Mouse (Mus musculus) kidney, adult 2 months (tissue): ENCODE results near the gene Dab2ip. TPM values are rescaled to one million over a fixed set of nuclear protein-coding genes. Genes with fewer than 3 reads are reported as not detected.
A peak's percentile ranks its signal among the peaks of the same experiment; 100 is the strongest.

Experiments
- DNase-seq: peaks from one replicate; pipeline ENCODE4 v3.0.0; 2021
- H3K27ac ChIP-seq: fragments of 200-500 bp; 2 replicates; pipeline ENCODE4 v1.5.1; 2012; ENCODE audit warnings: low read depth, low read length, control low read depth, inconsistent platforms; ENCODE audit not compliant: insufficient read depth
- H3K27me3 ChIP-seq: fragments of 200-500 bp; replicated peaks from 2 replicates; pipeline ENCODE4 v1.6.1; 2012; ENCODE audit warnings: mild to moderate bottlenecking, moderate library complexity, low read length, inconsistent platforms; ENCODE audit not compliant: control insufficient read depth, insufficient read depth
- H3K36me3 ChIP-seq: fragments of 200-500 bp; 2 replicates; pipeline ENCODE4 v1.6.1; 2012; ENCODE audit warnings: mild to moderate bottlenecking, moderate library complexity, low read length, inconsistent platforms; ENCODE audit not compliant: control insufficient read depth, insufficient read depth
- H3K4me1 ChIP-seq: fragments of 200-500 bp; 2 replicates; pipeline ENCODE4 v1.6.1; 2011; ENCODE audit warnings: low read length; ENCODE audit not compliant: control insufficient read depth, insufficient read depth
- H3K4me3 ChIP-seq: fragments of 200-500 bp; 2 replicates; pipeline ENCODE4 v1.5.1; 2011; ENCODE audit warnings: mild to moderate bottlenecking, low read depth, low read length, control low read depth; ENCODE audit not compliant: insufficient read depth
- CTCF ChIP-seq: fragments of 200-500 bp; conservative IDR thresholded peaks from 2 replicates; pipeline ENCODE4 v1.5.1; 2011; ENCODE audit warnings: low read depth, mild to moderate bottlenecking, control low read depth, low read length, moderate library complexity, mixed read lengths; ENCODE audit not compliant: insufficient read depth, insufficient read length
- POLR2A ChIP-seq: fragments of 200-500 bp; IDR thresholded peaks from one replicate; pipeline ENCODE4 v1.6.1; 2011; ENCODE audit warnings: low read depth, low read length, control low read depth
- WGBS: fragments of 180-500 bp; shearing (Covaris S2); methylation state at CpG from one replicate; pipeline ENCODE4 v1.1.7; 2018; 5-methylcytosine and 5-hydroxymethylcytosine counted together
- polyA plus RNA-seq: library from polyadenylated mRNA; depleted of rRNA; stranded (reverse); fragments of >200 nt; gene quantifications from 2 replicates; pipeline ENCODE4 v1.2.3, GENCODE M21; 2012

Gene Dab2ip
- polyA plus RNA-seq, 1 experiment = 32.9 TPM

DNA sequence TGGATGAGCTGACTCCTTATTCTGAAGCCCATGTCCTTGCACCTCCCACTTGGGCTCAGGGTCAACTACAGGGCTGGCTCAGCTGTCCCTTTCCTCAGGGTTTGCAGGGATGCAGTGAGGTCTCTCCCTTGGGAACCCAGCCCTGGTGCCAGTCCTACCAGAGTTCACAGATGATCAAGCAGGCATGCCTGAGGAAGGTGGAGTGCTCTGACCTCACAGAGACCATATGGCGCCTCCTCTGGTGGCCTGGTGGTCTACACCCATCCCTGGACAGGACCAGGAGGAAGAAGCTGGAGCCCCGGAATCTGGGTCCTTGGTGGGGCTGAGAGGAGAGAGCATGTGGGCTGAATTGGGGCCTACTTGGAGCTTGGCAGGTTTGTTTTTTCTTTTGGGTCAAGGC, 57.9 kb downstream of the Dab2ip start:
- TF ChIP-seq POLR2A = no peak
- TF ChIP-seq CTCF = no peak
- H3K4me3 ChIP-seq = no peak overlapping the region
- no peaks in the 10 kb centered on the region for H3K27me3 ChIP-seq
- peaks cover 13% of the 10 kb centered on the region; the same call in 1 of the 2 replicates for H3K4me1 ChIP-seq
- H3K27ac ChIP-seq = no peak overlapping the region
- H3K36me3 ChIP-seq = no peaks in the 10 kb centered on the region
- WGBS = 84% methylated on average over 2 of the region's 2 CpGs
- DNase-seq = no peak

- DNase-seq = peak; percentile 67
- Histone ChIP-seq H3K36me3 (no peaks in the 10 kb centered on the region), H3K4me1 (peaks cover 13% of the 10 kb centered on the region; the same call in 1 of the 2 replicates), H3K27me3 (no peaks in the 10 kb centered on the region), H3K4me3 (no peak overlapping the region), H3K27ac (peak overlapping the region; percentile 44)
- TF ChIP-seq POLR2A (no peak), CTCF (no peak)
- WGBS = 66% methylated on average over 6 of the region's 6 CpGs
These were observed 59.0 kb downstream of the Dab2ip start for GRCm38 (mm10) chr2:35616891-35617658.

DNA sequence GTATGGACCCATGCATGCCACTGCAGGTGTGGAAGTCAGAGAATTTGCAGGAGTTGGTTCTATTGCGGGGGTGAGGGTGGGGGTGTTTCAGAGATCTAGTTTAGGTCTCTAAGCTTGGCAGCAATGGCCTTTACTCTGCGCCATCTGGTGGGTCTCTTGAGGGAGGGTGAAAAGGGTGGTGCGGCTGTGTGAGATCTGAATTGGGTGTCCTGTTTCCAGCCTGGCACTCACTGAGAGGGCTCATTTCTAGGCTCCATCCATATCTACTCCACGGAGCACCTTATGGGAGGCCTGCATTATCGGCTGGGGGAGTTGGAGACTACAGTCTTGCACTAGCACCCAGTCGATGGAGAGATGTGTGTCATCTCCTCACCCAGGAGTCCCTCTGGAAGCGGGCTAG, 60.9 kb downstream of the Dab2ip start:
- no peak for TF ChIP-seq CTCF
- H3K27ac ChIP-seq = no peak overlapping the region

GRCm38 (mm10) chr2:35619532-35619931, 61.5 kb downstream of the Dab2ip start:
- H3K36me3 ChIP-seq = no peaks in the 10 kb centered on the region
- TF ChIP-seq POLR2A (no peak), CTCF (no peak)
- H3K27ac ChIP-seq = no peak overlapping the region
- H3K4me1 ChIP-seq = peaks cover 11% of the 10 kb centered on the region; the same call in 1 of the 2 replicates
- peak; percentile 54 for DNase-seq
- H3K27me3 ChIP-seq = no peaks in the 10 kb centered on the region
- no peak overlapping the region for H3K4me3 ChIP-seq
- 72% methylated on average over 2 of the region's 2 CpGs for WGBS

More for the DNA sequence above, 60.9 kb downstream of the Dab2ip start:
- DNase-seq = no peak
- WGBS = 86% methylated on average over 7 of the region's 7 CpGs
- H3K4me3 ChIP-seq = no peak overlapping the region
- peaks cover 17% of the 10 kb centered on the region; the same call in 1 of the 2 replicates for H3K4me1 ChIP-seq
- H3K36me3 ChIP-seq = no peaks in the 10 kb centered on the region
- no peaks in the 10 kb centered on the region for H3K27me3 ChIP-seq

GRCm38 (mm10) chr2:35620364-35621224, 62.5 kb downstream of the Dab2ip start:
- H3K36me3 ChIP-seq = no peaks in the 10 kb centered on the region
- no peak overlapping the region for H3K4me3 ChIP-seq
- no peak overlapping the region for H3K27ac ChIP-seq
- TF ChIP-seq POLR2A (no peak), CTCF (no peak)
- WGBS = 60% methylated on average over 7 of the region's 7 CpGs
- H3K27me3 ChIP-seq = no peaks in the 10 kb centered on the region
- H3K4me1 ChIP-seq = peaks cover 11% of the 10 kb centered on the region; the same call in 1 of the 2 replicates
- DNase-seq = no peak

DNA sequence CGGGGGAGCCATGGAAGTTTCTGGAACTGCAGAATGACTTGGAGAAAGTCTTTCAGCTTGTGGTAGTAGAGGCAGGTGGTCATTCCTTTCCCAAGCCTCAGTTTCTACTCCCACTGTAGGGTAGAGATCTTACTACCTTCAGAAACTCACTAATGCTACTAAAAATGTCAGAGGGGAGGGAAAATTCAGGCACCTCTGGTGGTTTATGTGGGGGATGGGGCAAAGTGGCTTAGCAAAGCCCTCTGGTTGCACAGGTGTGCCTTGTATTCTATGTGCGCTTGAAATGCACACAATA, 63.1 kb downstream of the Dab2ip start:
- Histone ChIP-seq H3K4me1 (peaks cover 11% of the 10 kb centered on the region; the same call in 1 of the 2 replicates), H3K27ac (no peak overlapping the region), H3K27me3 (no peaks in the 10 kb centered on the region), H3K36me3 (no peaks in the 10 kb centered on the region), H3K4me3 (no peak overlapping the region)
- no peak for DNase-seq
- TF ChIP-seq CTCF (no peak), POLR2A (no peak)
- 95% methylated on average over 2 of the region's 2 CpGs for whole genome bisulfite sequencing

DNA sequence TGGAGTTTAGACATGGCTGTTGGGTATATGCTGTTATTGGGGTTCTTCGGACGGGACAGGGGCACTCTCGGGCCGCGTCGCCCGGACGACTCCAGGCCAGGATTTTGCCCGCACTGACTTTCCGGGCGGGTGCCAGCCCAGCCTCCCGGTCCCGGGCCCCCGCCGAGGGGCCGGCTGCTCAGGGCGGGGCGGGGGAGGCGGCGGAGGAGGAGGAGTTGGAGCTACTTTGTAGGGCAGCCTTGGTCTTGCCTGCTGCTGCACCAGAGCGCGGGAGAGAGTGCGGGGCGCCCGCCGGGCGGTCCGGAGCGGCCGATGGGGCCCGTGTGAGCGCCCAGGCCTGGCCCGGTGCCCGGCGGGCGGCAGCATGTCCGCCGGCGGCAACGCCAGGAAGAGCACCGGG, 63.7 kb downstream of the Dab2ip start:
- Histone ChIP-seq H3K27me3 (no peaks in the 10 kb centered on the region), H3K4me1 (peaks cover 8% of the 10 kb centered on the region; the same call in 1 of the 2 replicates), H3K4me3 (peak overlapping the region; percentile 54), H3K36me3 (no peaks in the 10 kb centered on the region), H3K27ac (no peak overlapping the region)
- TF ChIP-seq POLR2A (no peak), CTCF (no peak)
- DNase-seq = peak; percentile 79
- 1% methylated on average over 39 of the region's 41 CpGs for WGBS
